Mouse (Mus musculus): ENCODE results near the gene Myt1l.
A peak's percentile ranks its signal among the peaks of the same experiment; 100 is the strongest.

Myt1l gene

DNA sequence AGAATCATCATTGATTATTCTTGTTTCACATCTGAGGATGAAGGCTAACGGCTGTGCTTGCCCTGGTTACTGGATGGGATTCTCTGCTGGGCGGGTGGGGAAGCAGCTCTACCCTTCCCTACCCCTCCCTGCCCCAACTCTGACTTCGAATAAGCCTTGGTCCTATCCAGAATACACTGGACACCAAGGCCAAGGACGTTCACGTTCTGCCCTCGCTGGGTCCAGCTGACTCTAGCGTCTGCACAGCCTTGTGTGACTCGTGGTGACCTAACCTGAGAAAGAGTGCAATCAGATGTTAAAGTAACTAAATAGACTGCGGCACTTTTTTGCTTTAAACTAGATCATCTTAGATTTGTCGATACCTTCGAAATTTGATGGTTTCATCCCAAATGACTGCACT is 393.3 kb downstream of the Myt1l start:
- DNase-seq = no peak

DNA sequence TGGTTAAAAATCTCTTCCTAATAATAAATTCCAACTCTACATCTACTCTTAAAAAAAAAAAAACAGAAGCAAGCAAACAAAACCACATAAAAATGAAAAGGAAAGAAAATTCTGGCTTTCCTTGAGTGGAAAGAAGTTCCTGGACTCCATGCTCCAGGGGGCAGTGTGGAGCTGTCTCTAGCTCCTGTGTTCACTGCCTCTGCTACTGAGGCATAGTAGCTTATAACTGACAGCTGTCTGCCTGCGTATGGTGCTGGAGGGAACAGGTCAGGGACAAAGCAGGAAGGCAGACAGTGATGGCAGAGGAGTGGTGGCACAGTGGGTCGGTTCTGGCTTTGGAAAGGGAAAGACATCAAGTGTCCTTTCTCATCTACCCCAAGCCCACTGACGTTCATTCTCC is 398.7 kb downstream of the Myt1l start:
- peak; percentile 28 to 34 for DNase-seq

- DNase-seq = no peak
Observed at GRCm38 (mm10) chr12:29930591-29930990, 402.4 kb downstream of the Myt1l start.

DNA sequence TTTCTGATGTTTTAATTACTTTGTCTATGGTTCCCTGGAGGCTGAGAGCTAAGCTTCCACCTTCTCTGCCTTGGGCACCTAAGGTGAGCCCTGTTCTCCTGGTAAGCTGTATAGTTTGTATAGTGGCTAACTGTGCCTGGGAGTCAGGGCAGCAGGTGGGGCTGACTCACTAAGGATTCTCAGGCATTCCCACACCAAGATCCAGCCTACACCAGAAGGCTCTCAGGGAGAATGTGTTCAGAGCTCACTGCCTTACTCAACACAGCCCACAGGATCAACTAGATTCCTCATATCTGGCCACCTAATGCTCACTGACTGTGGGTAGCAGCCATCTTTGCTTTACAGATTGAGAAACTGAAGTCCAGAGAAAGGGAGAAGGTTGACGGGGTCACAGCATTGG is 404.8 kb downstream of the Myt1l start:
- DNase-seq = no peak

DNA sequence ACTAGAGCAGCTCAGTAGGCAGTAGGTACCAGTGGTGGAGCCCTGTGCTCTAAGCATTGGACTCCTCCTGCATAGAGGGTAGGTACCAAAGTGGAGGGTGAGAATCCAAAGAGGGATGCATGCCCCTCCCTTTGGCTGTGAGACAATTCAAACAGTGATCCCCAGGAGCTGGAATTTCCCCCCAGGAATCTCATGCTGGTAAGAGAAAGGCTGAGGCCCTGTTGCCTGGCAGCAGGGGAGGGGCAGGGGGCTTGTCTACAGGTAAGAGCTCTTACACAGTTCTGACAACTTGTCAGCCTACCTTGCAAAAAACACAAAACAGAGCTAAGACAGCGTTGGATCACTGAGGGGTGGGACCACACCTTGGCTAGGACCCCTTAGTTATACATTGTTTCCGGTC is 405.3 kb downstream of the Myt1l start:
- no peak for DNase-seq

DNA sequence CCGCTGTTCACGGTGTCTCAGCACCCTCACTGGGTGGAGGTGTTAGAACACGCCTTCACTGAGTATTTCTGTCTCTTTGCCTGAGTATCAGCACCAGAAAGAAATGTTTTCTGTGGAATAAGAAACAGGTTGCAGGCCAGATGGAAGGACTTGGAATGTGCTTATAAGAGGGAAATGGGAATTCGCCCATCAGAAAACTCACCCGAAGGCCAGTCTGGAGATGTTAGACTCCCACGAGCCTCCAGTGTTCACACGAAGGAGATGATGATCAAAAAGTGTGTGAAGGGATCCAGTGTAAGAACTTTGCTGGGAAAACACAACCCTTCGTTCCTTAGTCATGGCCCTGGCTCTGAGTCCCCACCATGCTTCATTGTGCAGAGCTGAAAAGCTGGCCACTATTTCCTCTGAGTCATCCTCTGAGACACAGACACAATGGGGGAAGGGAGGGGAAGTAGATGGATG is 406.0 kb downstream of the Myt1l start:
- DNase-seq = no peak

GRCm38 (mm10) chr12:29937308-29937707 is 409.1 kb downstream of the Myt1l start, which contains the start of gene Pxdn:
Gene Pxdn, plus strand, starts transcription at chr12:29937608.
- no peak for DNase-seq

DNA sequence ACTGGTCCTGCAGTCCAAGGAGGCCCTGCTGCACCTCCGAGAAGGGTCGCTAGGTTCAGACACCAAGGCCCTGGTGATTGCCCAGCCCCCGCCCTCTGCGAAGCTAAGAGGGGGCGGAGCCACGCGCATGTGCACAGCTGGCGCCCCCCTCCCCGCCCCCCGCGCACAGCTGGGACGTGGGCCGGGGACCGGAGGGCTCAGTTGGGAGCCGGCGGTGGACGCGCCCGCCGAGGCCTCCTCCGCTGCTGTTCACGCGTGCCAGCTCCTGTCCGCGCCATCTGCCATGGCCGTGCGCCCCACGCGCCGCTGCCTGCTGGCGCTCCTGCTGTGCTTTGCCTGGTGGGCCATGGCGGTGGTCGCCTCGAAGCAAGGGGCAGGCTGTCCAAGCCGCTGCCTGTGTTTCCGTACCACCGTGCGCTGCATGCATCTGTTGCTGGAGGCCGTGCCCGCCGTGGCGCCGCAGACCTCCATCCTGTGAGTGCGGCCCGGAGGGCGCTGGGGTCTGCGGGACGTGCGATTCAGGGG is 409.7 kb downstream of the Myt1l start:
- peak in 1 of 2 experiments; percentile 11 for DNase-seq

- DNase-seq = no peak
Observed at GRCm38 (mm10) chr12:29938376-29939041, 410.3 kb downstream of the Myt1l start.

GRCm38 (mm10) chr12:29939261-29939671 is 411.1 kb downstream of the Myt1l start:
- no peak for DNase-seq

DNA sequence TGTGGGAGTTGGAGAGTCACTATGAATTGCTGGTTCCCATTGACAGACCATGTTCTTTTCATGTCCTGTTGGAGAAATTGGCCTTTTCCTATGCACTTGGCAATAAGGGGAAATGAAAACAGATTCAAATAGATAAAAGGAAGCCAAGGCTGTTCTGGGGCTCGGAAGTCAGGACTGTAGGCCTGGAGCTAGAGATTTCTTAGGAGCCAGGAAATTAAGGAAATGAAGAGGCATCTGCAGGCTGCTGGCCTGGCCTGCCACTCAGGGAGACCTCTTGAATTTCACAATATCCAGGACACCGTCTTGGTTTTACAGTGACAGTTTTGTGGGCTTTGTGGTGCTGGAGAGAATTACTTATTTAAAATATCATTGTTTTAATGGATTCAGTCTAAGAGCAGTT is 414.3 kb downstream of the Myt1l start:
- no peak for DNase-seq

DNA sequence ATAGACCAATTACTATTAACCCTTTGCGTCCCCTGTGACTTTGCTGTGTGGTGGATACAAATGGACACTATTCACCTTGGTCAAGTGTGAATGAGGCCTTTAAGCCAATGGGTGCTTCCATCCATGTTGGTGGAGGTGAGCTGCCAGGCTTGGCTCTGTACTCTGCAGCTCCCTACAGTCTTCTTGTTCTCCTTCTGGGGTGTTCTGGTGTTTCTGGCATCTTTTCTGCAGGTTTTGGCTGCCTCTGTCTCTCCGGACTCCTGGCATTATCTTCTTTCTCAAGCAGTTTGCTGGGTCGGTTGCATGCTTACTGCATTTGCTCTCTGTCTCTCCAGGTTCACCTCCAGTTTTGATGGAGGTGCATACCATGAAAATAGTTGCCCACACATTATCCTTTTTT is 416.5 kb downstream of the Myt1l start:
- no peak for DNase-seq

DNA sequence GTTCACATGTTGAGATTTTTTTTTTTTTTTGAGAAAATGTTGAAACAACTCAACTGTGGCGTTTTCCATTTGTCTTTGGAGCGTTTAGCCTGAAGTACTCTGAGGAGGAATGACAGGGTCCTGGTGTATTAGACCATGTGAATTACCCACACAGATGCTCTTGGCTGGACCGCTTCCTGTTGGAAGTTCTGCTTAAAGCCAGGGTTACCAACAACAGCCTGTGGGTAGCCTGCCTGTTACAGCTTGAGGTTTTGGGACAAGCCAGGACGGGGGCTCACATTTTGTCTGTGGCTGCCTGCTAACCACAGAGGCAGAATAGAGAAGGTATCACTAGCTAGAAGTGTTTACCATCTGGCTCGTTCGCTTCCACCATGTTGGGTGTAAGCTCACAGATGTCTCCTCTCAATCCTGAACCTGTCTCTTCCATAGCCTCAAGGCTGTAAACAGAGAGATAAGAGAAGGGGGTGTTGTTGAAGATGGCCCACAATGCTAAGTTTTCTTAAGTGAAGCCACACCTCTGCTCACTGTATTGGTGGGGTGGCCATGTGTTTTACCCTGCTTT is 417.1 kb downstream of the Myt1l start:
- no peak for DNase-seq

GRCm38 (mm10) chr12:29951043-29951442 is 422.9 kb downstream of the Myt1l start:
- no peak for DNase-seq

DNA sequence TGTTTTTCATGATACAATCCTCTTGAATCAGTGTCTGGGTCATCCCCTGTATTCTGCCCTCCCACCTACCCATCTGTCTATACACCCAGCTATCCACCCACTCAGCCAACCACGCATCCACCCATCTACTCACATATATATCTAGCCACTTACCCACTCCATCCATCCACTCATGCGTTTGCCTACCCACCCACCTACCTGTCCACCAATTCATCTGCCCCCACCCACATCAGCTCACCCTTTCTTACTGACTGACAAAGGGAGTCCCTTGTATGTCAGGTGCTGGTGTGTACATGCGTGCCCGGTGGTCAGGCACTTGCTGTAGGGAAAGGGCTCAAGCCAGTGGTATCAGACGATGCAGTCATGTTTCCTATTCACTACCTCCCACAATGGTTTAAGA is 423.3 kb downstream of the Myt1l start:
- DNase-seq = no peak

- DNase-seq = no peak
Observed at GRCm38 (mm10) chr12:29952102-29952501, 423.9 kb downstream of the Myt1l start.

DNA sequence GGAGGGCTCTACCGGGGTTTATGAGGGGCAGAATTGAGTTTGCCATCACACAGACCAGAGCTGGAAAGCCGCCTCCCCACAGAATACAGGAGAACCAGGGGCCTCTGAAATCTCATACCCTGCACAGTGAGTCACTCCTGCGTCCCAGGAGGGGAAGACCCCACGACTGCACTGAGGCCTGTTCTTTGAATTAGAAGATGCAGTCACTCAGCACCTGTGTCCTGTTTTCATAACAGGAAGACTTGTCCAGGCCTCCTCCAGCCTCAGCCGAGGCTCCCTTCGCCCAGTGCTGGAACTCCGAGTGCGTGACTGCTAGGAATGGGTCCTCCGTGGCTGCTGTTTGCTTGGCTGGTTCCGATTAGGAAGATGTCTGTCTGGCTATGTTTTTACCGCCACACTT is 425.8 kb downstream of the Myt1l start:
- no peak for DNase-seq

- no peak for DNase-seq
Observed at GRCm38 (mm10) chr12:29954464-29954863, 426.3 kb downstream of the Myt1l start.

- no peak for DNase-seq
Observed at GRCm38 (mm10) chr12:29956969-29957368, 428.8 kb downstream of the Myt1l start.

DNA sequence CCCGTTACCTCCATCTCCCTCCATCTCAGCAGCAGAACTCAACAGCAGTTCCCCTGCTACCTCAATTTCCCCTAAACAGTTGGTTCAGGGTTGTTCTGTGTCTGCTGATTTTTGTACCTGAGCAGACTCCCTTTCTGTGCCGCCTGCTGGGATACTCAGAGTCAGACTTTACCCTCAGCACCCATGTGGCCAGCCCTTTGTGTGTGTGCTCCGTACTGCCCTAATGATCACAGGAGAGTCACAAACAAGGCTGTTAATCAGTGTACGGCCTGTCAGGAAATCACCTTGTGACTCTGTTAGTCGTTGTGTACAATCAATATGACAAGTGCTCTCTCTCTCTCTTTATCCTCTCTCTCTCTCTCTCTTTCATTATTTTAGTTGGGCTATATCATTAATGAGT is 430.5 kb downstream of the Myt1l start:
- no peak for DNase-seq

- no peak for DNase-seq
Observed at GRCm38 (mm10) chr12:29961041-29961440, 432.9 kb downstream of the Myt1l start.

DNA sequence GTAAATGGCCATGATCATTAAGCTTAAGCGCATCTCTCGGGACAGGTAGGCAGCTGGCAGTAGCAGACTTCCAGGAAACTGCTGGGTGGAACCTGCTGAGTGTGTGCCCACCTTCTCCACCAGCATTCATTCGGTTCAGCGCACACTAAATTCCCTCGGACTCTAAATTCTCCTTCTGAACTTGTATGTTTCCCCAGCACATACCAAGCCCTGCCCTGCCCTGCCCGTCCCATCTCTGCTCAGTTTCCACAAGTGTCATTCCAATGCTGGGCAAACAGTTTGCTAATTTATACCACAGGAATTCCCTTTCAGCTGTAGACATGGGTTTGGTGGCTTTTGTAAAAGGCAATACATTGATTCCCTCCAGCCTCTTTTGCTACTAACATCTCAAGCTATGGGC is 436.8 kb downstream of the Myt1l start:
- no peak for DNase-seq

GRCm38 (mm10) chr12:29971795-29972464 is 443.7 kb downstream of the Myt1l start:
- DNase-seq = no peak

GRCm38 (mm10) chr12:29972533-29972932 is 444.3 kb downstream of the Myt1l start:
- no peak for DNase-seq

All from cerebellum, postnatal 36 days (tissue).